Mouse (Mus musculus) frontal cortex, adult 2 months (tissue): Measurements from ENCODE around the gene Ush2a. TPM values are rescaled to one million over a fixed set of nuclear protein-coding genes. Genes with fewer than 3 reads are reported as not detected.

Experiments used
- DNase-seq, 2 experiments: peaks; one replicate each; pipeline ENCODE4 v3.0.0; 2022; ENCODE audit warnings: low spot score in 1 of 2; ENCODE audit errors: extremely low spot score in 1 of 2
- polyA plus RNA-seq: library from polyadenylated mRNA; depleted of rRNA; stranded (reverse); fragments of >200 nt; gene quantifications from 2 replicates; pipeline ENCODE4 v1.2.3, GENCODE M21; 2012

The Ush2a gene
- polyA plus RNA-seq, 1 experiment: 0.16 TPM

DNA sequence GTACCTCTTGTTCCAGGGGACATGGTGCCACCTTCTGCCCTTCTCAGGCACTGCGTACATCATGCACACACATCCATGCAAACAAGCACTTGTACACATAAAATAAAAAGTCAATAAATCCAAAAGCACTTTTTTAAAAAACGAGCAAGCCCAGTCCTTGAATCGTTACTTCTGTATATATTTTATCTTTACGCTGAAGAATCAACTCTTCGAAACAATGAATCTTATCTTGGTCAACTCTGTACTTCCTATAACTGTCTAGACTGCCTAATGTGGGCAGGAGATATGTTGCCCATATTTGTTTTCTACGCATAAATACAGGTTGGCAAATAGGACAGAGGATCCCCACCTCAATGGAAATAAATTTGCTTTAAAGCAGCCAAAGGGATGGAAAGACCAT, 585.4 kb downstream of the Ush2a start:
- DNase-seq: no peak

DNA sequence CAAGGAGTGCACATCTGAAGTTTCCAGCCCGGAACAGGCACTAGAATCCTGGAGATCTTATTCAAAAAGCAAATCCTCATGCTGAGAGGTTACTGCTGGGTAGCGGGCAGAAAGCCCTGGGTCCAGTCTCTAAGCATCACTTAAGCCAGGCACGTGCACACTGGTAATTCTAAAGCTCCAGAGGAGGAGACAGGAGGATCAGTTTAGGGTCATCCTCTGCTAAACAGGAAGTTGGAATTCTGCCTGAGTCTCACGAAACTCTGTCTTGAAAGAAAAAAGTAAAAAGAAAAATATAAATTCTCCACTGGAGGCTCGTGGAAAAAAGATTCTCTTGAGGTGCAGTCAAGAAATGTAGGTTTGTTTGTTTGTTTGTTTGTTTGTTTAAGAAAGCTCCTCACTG, 591.0 kb downstream of the Ush2a start:
- DNase-seq: no peak

DNA sequence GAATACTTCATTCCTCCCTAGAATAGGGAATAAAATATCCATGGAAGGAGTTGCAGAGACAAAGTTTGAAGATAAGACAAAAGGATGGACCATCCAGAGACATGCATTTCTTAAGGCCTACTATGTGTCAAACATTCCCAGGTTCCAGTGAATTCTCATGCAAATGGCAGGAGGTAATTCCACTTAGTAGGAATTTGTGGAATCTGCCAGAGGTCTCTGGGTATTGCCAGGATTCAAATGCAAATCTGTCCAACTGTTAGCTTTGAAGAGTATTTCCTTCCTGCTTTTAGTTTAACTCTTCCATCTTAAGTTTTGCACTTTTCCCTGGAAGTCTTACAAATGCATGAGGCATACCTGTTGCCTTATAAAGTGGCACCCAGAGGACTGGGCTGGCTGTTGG, 592.4 kb downstream of the Ush2a start:
- DNase-seq: no peak

DNA sequence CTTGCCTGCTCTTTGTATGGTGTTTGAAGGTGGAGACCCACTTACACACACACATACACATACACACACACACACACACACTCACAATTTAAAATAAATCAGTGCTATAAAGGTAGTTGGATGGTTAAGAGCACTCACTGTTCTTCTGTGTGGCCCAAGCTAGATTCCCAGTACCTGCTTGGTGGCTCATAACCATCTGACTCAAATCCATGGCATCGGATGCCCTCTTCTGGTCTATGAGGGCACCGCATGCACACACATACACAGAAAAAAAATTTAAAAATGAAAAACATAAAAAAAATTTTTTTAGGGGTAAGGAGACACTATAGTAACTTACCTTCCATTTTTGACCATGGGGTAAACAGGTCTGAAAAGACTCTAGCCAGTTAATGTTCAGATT, 593.2 kb downstream of the Ush2a start:
- no peak for DNase-seq

DNA sequence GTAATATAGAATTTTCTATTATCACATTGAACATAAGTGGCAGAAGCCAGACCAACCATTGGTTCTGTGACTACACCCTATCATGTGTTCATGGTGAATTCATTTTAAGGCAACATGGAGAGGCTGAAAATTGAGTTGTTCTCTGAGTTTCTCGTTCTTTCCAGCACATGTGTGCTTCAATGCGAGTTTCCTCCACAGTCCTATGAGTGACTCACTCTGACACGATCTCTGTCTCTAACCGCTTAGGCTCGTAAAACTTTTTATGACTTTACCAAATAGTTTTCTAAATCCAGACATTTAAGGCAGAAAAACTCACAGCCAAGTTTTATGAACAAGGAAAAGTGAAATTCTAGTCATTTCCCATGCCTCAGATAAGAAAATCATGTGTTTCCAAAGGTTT, 597.9 kb downstream of the Ush2a start:
- no peak for DNase-seq

DNA sequence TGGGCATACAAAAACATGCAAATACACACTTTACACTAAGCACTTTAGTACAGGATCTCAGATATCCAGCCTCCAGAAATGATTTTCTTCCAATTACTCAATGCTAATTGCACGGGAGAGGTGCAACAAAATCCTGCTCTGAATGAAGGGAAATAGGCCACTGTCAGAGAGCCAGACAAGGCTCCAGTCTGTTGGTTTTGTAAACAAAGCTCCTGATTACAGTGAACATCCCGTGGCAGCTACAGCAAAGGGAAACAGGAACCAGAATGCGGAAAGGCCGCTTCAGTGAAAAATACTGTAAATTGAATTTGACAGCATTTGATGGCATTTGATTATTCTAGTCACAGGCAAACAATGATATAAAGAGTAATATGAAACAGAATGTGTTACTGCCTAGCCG, 604.1 kb downstream of the Ush2a start:
- no peak for DNase-seq

DNA sequence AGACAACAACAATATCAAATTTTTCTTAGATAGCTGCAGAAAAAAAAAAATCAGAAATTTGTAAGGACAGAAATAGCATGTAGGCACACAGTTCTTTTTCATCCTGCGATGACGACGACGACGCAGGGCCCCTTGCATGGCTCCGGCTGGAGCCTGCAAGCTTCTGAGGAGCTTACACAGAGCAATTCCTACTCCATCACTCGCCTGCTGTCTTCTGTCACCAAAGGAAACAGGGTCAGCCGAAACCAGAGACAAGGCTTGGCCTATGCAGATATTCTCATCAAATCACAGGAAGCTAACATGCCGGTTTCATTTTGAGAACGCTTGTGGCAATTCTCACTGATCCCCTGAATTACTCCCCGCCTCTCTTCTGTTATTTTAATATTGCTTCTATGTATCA, 604.7 kb downstream of the Ush2a start:
- DNase-seq: no peak

DNA sequence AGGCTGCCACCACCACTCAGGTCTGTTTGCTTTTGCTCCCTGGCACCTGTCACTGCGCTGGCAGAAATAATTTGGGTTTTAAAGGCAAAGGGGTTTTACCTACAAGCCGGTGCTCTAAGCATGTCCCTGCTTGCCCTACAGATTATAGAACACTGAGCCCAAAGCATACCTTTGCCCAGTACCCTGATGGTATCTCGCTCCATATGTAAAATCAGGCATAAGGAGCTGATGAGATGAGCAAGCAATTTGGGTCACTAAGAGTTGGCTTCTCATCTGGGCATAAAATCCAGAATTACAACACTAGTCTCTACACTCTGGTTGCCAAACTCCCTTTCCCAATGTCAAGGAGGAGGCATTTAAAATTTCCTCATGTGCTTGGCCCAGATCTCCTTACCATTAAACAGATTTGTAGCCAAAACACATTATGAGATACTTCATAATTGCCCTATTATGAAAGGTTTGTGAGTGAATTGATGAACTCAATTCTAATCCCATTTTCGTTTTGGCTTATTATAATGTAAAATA, 616.8 kb downstream of the Ush2a start:
- no peak for DNase-seq

DNA sequence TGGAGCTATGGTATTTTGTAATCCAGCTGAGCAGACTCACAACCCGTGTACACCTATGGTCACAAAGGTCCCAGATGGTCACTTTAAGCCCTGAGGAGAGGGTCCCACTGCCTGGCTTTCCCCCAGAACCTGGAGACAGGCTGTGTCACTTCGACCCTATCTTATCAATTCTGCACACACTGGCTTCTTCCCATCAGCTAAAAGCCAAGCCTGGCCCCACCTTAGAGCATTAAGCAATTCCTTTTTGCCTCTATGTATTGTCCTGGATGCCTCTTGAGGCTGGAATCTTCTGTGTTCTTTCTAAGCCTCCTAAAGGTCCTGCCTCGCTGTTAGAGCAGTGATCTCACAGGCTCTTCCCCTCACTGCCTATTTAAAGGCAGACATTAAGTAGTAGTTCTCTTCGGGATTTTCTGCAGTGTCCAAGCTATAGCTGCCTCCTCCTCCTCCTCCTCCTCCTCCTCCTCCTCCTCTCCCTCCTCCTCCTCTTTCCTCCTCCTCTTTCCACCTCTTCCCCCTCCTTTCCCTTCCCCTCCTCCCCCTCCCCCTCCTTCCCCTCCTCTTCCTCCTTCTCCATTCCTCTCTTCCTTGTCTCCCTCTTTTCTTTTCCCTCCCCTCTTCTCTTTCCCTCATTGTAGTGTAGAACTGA, 635.2 kb downstream of the Ush2a start:
- no peak for DNase-seq

DNA sequence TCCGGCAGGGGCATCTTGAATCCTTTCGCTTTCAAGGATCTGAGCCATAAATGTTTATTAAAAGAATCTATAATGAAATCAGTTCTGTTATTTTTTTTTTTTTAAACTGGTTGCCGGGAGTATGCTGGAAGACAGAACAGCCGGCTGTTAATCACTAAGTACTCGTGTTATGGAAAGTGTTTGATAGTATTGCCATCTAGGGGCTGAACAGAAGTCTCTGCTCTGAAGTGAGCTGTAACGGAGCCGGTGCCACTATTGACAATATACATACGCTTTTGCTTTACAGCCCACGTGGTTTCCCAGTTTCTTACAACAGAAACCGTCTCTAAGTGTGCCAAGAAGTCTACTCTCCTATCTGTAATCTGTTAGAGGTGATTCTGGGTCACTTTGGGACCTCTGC, 642.3 kb downstream of the Ush2a start:
- DNase-seq: peak in 1 of 2 experiments; percentile 37

DNA sequence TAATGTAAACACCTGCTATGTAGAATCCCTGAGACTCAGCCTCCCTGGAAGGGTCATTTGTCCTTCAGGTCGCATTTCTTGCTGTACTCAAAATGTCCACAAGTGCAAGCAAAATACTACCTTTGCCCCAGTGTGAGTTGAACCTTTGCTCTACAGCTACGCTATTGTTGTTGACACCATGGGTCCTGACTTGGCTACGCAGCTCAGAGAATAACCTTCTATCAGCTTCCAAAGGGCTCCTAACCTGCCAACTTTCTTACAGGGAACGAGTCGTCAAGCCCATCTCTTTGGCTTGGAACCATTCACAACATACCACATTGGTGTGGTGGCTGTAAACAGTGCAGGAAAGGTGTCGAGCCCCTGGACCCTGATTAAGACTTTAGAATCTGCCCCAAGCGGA, 644.4 kb downstream of the Ush2a start:
- DNase-seq: no peak

DNA sequence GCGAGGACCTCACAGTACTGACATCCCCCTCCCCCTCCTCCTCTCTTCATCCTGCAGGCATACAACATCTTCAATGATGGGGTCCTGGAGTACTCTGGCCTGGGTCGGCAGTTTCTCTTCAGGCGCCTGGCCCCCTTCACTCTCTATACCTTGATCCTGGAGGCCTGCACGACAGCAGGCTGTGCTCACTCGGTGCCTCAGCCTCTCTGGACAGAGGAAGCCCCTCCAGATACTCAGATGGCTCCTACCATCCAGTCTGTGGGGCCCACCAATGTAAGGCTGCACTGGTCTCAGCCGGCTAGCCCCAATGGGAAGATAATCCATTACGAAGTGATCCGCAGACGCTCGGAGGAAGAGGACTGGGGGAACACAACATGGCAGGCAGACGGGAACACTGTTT, 648.8 kb downstream of the Ush2a start:
- no peak for DNase-seq

DNA sequence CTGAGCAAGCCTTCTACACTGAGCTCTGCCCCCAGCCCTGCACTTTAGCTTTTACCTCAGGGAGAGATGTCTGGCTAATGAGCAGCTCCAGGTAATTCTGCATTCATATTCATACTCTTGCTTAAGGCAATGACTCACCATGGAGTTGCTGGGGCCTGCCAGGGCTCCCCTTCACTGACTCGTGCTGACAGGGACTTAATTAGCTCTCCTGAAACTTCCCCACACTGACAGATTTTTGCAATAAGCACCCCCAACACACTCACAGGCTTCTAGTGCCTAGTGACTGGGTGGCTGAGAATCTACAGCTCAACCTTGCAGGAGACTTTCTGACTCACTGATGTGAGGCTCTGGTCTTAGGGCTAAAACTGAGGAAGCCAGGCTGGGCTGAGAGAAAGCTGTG, 658.1 kb downstream of the Ush2a start:
- DNase-seq: peak; percentile 12 to 37

DNA sequence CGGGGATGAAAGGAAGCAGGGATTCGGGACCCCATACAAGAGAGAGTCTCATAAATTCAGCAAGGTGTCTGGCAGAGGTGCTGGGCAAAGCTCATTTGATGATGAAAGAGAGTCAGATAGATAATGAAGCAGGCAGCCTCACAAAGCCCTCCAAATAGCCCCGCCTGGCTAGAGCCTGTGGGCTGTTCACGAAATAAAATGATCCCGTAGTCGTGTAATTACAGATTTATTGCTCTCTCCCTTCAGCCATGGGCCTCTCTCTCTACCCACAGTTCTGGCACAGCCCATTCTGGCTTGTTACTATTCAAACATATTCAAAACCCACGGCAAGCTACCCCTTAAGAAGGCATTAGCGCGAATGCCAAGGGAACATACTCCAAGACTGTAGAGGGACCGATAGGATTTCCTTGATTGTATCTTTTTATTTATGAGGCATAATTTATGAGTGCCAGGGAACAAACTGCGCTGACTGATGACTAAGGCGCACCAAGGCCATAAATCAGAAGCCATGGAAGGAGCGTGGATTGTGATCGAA, 675.5 kb downstream of the Ush2a start:
- no peak for DNase-seq

DNA sequence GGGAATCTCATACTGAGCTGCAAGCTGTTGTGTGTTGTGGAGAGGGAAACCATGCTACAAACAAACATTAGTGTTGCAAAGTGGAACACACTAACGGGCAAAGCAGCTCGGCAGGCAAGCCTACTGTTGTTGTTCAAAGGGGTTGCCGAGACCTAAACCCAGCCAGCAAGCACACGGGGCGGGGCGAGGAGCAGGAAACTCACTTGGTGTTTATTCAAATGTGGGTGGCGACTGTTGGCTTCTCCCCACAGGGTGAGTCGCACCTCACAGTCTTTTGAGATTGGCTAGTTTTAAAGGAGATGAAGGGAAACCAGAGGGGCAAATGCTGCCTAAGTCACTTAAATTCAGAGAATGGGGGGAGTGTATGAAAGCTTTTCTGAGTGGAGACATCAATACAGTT, 683.5 kb downstream of the Ush2a start:
- no peak for DNase-seq

DNA sequence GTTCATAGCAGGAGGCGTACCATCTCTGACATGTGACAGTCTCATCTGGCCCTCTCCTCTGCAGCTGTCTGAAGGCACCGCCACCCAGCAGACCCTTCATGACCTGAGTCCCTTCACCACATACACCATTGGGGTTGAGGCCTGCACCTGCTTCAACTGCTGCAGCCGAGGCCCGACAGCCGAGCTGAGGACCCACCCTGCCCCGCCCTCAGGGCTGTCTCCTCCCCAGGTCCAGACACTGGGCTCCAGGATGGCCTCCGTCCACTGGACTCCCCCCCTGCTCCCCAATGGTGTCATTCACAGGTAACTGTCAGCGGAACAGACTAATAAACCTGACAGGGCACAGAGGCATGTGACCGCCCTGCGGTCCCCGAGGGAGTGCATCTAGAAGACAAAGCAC, 685.0 kb downstream of the Ush2a start:
- DNase-seq: no peak

DNA sequence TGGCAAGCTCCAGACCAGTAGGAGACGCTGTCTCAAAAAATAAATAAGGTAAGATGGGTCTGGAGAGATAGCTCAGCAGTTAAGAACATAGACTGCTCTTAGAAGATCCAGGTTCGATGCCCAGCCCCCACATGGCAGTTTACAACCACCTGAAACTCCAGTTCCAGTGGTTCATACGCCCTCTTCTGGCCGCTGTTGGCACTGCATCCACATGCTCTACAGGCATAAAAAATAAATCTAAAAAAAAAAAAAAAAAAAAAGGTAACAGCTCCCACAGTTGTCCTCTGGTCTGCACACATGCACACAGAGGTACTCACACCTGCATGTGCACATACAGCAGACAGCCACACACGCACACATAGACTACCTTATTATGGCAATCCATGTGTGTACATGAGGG, 686.0 kb downstream of the Ush2a start:
- peak in 1 of 2 experiments; percentile 28 for DNase-seq

DNA sequence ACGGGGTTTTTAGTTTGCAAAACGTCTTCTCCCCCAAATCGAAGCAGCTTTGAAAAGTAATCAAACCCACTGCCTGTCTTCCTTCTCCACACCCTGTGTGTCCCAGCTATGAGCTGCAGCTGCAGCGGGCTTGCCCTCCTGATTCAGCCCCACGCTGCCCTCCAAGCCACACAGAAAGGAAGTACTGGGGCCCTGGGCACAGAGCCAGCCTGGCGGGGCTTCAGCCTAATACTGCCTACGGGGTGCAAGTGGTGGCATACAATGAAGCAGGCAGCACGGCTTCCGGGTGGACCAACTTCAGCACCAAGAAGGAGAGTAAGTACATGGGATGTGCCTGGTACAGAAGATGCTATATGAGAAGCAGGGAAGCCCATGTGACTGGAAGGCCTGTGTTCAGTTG, 686.5 kb downstream of the Ush2a start:
- DNase-seq: peak in 1 of 2 experiments; percentile 6

DNA sequence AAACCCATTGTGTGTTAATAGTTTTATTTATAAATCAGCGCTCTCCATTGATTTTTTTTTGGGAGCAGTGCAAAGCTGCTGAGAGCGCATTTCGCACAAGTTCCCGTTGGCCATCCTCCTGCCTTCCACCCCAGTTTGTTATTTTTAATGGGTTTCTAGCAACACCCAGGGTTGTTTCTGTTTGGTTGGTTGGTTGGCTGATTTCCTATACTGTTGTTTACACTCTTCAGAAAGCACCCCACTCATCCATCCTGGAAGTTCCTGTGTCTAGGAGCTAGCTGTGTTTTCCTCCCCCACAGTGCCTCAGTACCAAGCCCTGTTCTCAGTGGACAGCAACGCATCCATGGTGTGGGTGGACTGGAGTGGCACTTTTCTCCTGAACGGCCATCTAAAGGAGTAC, 689.3 kb downstream of the Ush2a start:
- no peak for DNase-seq

DNA sequence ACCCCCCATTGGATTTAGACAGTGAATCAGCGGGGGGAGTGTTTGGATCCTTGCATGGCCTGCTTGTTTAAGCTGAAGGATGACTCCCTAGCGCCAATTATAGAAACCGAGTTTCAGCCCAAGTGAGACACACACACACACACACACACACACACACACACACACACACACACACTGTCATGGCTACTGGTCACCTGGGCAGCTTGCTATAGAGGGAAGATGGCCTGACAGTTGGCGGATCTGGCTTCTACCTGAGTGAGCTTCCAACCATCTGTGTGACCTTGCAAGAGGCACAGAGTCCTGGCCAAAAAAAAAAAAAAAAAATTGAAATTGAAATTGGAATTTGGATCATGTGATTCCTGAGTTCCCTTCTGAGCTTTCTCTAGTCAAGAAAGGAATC, 690.7 kb downstream of the Ush2a start:
- no peak for DNase-seq

DNA sequence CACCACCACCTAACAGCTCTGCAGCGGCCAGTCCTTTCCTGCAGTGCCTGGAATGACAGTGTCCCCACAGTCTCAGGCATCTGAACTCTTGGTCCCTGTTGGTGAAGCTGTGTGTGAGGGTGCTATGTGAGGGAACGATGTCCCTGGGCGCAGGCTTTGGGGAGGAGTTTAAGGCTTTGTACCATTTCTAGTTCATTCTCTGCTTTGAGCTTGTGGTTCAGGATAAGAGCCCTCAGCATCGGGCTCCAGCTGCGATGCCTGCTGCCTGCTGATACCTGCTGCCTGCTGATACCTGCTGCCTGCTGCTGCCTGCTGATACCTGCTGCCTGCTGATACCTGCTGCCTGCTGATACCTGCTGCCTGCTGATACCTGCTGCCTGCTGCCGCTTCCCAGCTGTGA, 711.3 kb downstream of the Ush2a start:
- DNase-seq: no peak

DNA sequence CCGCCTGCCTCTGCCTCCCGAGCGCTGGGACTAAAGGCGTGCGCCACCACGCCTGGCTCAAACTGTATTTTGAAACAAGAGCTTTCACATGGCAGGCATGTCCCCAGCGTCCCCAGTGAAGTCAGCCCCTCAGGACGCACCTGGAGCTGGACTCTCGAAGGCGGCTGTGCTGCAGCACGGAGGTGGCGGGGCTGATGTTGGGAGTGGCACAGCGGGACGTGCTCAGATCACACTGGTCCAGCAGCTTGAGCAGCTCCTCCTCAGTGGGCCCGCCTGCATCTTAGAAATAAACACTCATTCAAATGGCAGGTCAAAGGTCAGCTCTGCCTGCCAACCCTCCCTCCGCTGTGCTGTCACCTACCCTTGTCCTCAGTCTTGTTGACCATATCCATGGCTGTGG, 712.1 kb downstream of the Ush2a start:
- no peak for DNase-seq

DNA sequence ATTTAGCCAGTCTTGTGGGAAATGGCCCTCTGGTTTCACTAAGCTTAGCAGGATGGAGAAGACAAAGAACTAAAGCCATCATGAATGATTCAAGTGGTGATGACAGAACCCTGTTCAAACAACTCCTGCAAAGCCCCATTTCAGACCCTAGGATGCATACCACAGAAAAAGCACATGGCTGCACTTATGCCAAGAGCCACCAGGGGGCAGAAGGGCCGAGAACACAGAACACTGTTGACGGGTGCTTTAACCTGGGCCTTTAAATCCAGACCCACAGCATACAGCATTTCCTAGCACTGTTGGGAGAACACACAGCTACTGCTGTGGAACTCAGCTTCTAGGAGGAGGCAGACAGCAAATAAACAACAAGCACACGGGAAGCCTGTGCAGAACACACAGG, 718.2 kb downstream of the Ush2a start:
- DNase-seq: peak in 1 of 2 experiments; percentile 72
